Mouse (Mus musculus) embryo, embryonic 11 days (tissue): ENCODE data around the gene Gm49337.
A peak's percentile ranks its signal among the peaks of the same experiment; 100 is the strongest.

Experiments
- DNase-seq: peaks from one replicate; pipeline ENCODE4 v3.0.0-alpha.2; 2015

Gene Gm49337

DNA sequence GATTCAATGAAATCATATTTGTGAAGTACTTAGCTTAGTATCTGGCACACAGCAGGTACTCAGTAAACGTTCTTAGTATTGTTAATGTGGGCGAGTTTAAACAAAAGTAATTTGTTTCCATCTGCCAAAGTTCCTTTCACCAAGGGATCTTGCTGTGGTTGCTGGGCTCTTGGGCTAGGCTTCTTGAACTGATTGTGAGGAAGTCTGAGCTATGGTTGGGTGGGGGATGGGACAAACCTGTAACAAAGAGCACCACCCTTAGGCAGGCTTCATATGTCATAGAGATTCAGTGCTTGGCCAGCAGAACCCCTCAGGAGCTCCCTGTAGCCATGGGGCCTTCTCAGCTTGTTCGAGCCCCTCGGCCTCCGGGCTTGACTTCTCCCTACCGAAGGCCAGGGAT is at the start of gene Gm49337, which contains the start of gene 1700042G07Rik:
Gene Gm49337 (plus strand): TSS at position 313 of the 400 bp plus-strand sequence.
Gene 1700042G07Rik (plus strand): TSS at position 301 of the 400 bp plus-strand sequence.
- no peak for DNase-seq

DNA sequence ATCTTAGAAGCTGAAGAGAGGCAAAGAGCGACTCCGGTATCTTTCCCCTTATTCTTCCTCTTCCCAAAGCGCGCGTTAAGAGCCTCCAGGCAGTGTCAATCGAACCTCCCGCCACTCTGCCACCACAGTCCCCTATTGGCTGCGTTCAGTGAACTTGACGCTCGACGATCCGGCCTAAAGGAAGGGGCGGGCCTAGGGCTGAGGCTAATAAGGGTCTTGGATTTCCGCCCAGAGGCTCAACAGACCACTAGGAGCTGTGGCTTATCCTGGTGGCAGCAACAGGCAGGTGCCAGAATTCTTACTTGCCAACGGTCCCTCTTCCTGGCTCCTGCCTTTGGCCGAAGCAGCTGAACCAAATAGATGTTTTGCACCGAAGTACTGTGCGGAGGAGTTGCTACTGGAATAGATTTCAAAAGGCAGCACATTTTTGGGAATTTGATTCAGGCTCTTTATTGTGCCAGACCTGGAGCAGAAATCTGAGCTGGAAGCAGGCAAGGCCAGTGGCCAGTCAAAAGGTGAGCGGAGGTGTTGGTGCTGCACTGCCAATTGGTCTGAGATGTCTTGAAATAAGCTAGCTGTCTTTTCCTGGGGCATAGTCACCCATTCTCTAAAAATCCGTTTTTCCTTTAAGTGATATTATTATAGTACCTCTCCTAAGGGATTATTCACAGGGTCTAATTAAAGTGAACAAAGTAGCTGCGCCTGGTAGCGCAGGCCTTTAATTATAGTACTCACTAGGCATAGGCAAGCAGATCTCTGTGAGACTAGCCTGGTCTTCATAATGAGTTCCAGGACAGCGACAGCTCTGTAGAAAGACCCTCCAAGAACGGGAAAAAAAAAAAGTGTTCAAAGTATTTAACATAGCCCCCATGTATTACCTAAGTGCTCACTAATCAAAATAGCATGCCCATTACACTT is 49.3 kb upstream of the Gm49337 start, which contains the start of the genes Rad54l and Pomgnt1:
Gene Rad54l (minus strand): TSS at position 89 of the 918 bp plus-strand sequence.
Gene Pomgnt1 (plus strand): TSS at position 239 of the 918 bp plus-strand sequence.
- DNase-seq: peak; percentile 98

DNA sequence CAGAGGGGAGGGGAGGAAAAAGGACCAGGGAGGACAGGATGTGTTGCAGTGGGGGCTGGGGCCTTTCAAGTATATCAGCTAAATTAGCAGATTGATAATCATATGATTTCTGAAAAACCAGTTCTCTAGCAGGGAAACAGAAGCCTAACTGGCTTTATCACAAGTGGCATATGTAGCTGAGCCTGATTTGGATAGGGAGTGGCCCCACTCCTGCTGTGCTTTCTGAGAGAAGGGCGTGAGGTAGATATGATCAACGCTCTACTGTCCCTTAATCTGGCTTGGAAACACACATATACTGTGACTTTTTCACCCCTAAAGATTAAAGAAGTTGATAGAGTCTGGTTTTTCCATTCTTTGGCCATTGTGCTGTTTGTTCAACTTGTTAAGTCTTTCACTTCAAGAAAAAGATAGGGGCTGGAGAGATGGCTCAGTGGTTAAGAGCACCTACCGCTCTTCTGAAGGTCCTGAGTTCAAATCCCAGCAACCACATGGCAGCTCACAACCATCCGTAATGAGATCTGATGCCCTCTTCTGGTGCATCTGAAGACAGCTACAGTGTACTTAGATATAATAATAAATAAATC is 47.3 kb upstream of the Gm49337 start:
- no peak for DNase-seq

DNA sequence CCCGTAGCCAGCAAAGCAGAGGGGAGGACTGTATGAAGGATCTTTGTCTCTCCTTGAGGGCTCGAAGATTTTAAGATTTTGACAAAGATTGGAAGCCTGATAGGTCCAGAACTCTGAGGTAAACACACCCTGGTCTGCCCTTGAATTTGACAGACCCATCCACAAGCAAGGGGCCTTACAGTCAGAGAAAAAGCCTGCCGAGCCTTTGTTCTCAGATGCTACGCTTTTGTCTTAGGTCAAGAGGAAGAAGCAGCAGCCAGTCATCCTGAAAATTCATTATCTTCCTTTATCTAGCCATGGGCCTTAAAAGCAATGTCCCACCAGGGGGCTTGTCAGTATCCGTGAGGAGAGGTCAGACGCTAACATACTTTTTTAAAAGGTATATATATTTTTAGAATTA is 45.2 kb upstream of the Gm49337 start:
- no peak for DNase-seq

DNA sequence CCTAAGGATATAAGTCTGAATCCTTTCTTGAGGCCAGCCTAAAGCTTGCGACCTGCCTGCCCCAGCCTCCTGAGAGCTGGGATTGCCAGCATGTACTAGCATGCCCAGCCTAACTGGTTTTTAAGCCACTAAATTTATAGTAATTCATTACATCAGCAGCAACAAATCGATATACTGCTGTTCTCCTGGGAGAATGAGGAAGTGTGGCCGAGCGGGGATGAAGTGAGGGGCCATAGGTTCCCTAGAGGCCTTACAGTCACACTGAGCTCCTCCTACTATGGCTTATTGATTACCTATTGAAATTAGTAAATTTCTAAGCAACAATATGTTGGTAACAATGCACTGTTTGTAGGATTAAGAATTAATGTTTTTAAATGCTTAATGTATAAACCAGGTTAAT is 40.1 kb upstream of the Gm49337 start:
- DNase-seq: no peak

DNA sequence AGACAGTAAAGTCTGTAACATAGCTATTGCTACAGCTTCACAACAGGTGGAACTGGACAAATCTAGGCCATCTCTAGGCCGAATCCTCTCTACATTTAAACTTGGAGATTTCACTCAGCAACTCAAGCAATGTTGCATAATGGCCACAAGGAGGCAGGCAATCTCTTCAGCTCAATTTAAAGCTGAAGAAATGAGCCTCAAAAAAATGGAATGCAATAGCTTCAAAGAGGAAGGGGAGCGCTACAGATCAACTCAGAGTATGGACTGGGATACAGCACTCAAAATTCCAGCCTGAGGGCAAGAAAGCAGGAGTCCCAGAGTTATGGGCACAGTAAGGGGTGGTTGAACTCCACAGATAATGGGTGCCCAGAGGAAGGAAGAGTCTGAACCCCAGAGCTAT is 38.2 kb upstream of the Gm49337 start:
- DNase-seq: peak; percentile 74

DNA sequence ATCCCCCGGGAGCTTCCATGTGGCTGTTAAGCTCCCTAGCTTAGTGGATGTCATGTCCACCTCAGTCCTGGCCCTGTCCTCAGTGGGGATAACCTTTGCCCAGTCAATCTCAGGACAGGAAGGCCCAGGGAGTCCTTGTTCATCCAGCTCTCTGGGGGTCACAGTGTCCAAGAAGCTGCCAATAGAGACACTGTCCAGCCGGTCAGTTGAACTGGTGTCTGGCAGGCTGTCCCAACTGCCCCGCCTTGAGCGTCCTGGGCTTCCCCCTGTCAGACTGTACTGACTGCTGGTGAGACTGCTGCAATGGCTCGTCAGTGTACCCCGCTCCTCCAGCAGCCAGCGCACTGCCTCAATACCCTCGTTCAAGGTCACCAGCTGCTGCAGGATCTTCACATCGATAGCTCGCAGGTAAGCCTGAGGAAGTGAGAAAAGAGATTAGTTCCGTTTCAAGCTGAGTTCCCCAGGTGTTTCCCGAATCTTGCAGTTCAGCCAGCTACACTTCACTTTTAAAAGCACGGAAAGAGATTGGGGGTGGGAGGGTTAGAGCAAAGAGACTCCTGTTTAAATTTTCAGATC is 35.7 kb upstream of the Gm49337 start:
- no peak for DNase-seq

DNA sequence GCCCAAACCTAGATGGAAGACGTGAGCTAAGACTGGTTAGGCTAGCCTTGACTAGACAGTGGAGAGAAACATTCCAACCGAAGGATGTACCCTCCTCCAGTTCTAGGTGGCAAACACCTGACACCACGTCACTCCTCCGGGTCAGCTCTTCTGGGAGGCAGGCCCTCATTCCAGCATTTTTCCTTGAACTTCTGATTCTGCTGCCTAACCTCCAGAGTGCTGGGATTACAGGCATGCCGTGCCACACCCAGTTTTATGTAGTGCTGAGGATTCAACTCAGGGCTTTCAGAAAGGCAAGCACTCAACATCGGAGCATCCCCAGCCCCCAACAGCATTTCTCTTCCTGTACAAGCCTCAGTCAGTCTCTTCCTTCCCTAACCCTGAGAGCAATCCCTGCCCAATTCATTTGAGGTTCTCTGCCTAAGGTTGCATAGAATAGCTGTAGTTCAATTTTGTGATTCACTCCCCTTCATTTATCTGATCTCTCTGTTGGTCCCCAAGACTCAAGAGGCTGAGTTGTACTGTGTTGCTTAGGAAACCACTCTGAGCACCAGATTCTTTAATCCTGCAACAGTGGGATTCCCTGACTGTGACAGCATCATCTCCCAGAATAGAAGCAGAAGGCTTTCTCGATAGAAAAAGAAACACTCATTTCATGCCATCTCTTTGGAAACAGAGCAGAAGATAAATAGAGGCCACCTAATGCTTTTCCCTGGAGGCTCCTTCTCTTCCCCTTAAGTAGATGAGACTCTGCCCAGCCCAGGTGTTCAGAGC is 32.2 kb upstream of the Gm49337 start:
- DNase-seq: no peak

DNA sequence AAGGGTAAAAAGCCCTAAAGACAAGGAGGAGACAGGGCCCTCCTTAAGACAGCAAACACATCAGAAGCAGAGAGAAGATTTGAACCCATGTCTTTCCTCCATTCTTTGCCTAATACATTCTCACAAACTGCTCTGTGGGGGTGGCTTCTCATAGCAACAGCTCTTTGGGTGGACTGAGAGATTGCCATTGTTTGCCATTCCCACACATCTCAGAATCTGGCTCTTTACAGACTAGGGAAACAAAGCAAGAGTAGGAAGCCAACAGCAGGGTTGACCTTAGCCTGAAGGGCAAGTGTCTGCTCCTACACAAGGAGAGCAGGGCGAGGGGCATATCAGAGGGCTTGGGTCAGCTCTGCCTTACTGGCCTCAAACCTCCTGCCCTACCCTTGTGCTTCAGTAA is 31.4 kb upstream of the Gm49337 start:
- DNase-seq: no peak

DNA sequence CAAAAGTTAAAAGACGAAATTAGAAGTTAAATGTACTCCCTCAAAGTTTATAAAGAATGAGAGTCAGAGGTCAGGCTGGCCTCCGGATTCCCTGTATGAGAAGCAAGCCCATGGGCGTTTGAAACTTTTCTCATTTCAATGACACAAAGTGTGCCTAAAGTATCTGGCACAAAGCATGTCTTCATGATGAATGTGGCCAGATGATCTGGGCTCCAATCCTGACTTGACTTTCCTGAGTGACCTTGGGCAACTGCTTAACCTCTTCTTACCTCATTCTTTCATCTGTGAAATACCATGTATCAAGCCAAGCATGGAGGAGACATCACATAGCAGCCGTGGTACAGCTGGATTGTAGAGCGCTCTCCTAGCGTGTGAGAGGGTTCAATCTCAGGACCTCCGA is 30.9 kb upstream of the Gm49337 start:
- no peak for DNase-seq

DNA sequence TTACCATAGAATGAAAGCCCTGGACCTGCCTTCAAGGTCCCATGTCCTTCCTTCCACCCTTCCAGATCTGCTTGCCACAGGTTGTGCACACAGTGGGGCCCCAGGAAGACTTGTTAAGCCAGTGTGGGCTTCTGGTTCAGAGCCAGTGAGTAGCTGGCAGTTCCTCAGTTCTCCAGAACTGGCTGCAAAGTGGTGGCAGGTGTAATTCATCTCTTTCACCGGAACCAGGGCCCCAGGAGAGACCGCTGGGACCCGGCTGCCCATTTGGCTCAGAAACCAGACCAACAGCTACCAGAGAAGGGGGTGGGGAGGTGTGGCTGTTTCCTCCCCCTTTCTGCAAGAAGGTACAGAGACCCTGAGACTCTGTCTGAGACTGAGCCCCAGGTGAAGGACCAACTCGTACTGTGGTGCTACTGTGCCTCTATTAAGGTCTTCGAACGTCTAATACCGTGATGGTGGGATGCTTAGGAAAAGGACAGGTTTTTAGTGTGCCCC is 29.8 kb upstream of the Gm49337 start:
- no peak for DNase-seq

DNA sequence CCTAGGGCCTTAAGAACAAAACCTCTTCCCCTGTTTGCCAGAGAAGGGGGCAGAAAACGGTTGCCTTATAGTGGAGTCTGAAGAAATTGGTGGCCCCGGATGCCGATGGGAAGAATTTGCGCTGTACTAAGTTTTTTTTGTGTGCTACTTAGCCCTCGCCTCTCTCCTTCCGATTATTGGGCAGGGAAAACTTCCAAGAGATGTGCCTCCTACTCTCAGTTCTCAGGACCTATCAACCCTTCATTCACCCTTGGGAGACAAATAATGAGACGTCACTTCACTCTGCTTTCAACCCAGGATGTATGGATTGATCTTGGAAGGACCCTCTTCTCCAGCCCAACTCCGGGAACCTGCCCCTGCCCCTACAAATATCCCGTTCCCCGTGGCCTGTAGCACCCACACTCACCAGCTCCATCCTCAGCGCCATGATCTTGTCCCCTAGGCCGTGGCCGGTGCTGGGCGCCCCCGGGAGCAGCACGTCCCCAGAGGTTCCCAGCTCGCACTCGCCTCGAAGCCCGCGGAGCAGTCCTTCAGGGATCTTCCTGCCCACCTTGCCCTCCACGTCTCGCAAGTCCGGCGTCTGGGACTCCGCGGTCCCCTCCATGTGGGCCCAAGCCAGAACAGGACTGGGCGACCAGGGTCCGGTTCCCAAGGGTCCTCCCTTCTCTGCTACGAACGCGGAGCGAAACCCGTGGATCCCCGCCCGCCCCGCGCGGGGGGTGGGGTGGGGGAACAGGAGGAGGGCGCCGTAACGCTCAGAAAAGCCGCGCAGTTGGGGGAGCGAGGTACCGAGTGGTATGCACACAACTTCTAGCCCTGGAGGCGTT is 29.1 kb upstream of the Gm49337 start:
- DNase-seq: peak; percentile 81

DNA sequence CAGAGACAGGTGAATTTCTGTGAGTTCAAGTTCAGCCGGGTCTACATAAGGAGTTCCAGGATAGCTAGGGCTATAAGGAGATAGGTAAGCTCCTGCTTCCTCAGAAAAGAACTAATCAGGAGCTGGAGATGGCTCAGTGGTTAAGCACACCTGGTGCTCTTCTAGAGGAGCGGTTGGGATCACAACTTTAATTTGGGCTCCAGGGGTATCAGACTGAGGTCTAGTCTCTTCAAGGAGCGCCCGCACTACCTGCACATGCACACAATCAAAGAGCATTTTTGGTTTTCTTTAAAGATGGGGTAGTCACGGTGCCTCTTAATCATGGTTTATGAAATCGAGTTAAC is 23.4 kb upstream of the Gm49337 start:
- no peak for DNase-seq

DNA sequence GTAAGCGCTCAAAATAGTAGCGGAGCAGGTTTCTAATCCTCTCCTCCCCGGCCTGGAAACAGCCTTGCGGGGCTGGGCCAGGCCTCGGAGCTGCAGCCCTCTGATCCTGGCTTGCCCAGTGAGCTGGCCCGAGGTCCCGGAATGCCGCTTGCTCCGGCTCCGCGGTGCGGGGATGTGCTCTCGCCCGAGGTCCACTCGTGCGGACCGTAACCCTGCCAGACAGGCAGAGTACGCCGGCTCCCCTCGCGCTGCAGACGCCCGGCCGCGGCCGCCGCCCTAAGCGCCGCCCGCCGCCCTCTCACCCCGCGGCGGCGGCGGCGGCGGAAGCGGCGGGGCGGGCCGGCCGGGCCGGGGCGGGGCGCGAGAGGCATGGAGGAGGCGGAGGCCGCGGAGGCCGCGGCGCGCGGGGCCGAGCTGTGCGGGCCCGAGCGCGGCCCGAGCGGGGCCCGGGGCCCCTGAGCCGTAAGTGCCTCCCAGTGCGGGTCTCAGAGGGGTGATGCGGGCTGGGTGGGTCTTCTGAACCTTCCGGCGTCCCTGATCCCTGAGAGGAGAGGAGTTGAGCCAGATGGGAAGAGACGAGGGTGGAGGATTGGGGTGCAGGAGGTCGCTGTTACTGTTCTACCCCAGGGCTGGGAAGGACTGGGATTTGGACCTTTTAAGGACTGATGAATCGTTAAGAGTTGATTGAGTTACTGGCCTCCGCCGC is 22.9 kb upstream of the Gm49337 start:
- peak; percentile 92 for DNase-seq

DNA sequence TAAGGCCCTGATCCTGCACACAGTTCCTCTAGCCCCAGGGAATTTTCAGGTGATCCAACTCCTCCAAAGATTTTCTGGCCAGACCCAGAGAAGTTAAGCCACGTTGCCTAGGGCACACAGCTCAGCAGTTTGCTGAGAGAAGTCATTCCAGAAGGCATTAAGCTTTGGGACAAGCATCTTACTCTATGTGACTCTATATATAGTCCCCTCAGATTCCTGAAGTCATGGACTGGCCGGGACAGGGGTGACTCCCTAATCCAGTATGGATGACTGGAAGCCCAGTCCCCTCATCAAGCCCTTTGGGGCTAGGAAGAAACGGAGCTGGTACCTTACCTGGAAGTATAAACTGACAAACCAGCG is 22.3 kb upstream of the Gm49337 start:
- DNase-seq: peak; percentile 42

DNA sequence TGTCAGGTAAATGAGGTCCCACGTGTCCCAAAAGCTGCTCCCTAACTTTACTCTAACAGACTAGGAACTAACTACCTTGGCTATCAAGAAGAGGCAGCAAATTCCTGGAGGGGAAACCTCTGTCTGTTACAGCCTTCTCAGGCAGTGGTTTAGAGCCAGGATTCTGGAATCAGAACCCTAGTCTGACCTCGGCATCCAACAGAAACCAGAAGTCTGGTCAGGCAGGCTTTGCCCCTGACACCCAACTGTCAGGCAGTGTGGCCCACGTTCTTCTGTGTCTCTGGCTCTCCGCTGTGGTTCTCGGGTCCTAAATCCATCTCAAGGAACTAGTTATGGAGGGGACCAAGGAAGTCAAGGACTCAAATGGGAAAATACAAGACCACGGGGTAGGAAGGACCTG is 21.9 kb upstream of the Gm49337 start, which contains the start of gene Lurap1:
Gene Lurap1 (minus strand): TSS at position 101 of the 400 bp plus-strand sequence.
- no peak for DNase-seq

DNA sequence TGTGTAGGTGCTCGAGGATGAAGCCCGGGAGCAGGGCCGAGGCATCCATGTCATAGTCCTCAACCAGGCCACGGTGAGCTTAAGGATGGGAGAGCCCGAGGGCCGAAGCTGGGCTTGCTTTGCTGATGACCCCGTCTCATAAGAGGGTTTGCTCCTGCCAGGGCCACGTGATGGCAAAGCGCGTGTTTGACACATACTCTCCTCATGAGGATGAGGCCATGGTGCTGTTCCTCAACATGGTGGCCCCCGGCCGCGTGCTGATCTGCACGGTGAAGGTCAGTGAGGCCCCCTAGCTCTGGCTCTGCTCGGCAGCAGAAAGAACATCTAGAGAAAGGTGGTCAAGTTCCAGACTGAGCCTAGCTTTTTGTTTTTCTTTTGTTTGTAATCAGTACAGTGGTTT is 20.5 kb upstream of the Gm49337 start:
- no peak for DNase-seq

DNA sequence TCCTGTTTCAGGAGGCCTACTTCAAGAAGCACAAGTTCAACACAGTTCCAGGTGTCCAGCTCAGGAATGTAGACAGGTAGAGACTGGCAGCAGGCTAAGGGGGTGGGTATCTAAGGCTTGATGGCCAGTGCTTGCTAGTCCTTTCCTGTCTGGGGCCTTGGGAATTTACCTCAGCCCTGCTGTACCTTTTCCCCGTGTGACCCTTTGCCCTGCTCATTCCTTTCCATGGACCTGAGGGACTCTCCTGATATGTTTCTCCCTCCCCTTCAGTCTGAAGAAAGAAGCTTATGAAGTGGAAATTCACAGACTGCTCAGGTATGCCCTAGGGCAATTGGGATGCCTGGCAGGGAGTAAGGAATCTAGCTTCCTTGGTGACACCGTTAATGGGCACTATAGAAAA is 15.3 kb upstream of the Gm49337 start:
- no peak for DNase-seq

DNA sequence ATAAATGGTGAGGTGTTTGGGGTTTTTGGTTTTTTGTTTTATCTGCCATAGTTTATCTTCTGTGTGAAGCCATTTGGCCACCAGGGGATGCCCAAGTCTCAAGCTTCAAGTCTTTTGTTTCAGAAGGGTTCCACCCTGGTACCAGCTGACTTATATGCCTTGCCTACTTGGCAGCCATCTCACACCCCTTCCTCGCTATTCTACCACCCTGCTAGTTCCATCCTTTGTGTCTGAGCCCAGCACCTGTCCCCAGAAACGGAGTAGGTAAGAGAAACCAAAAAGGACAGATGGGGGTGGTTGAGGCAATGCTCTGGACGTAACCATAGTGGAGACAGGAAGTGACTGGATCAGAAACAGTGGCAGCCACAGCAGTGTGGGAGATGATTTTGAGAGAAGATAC is 13.3 kb upstream of the Gm49337 start:
- no peak for DNase-seq

DNA sequence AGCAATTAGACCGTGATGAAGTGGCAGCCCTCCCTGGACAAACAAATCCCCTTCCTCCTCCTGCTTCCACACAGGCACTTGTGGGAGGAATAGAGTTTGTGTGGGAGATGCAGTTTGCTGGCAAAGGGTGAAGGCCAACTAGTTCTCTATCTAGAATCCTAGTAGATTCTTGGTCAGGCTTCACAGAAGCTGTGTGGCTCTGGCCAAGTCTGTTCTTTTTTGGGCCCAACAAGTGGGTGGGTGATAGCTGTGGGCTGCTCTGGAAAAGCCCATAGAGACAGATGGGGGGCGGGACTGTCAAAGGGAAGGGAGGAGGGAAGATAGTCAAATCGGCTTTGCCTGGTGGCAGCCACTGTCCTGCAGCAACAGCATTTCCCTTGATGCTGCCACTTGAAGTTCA is 12.4 kb upstream of the Gm49337 start:
- no peak for DNase-seq

DNA sequence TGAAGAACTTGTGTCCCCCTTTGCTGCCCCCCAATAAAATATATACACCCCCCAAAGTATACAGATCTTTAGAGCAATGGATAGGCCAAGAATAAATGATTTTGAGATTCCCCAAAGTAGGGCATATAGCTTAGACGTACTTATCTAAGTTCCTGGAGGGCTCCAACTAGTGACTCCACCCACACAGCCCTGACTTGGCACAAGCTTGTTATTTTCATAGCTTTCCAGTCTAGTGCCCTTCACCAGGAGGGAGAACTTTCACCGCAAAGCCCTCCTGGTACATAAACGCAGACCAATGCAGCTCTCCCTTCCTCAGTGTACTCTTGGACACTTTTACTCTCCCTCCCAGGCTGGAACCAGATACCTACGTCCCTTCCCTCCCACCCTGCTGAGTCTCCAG is 11.0 kb upstream of the Gm49337 start:
- no peak for DNase-seq
